Mouse (Mus musculus): ENCODE measurements around the gene Nt5c2. TPM values are rescaled to one million over a fixed set of nuclear protein-coding genes. Genes with fewer than 3 reads are reported as not detected.
A peak's percentile ranks its signal among the peaks of the same experiment; 100 is the strongest.
"Not testable (repeated sequence)": the region's sequence is repeated elsewhere in the genome, so short reads cannot be mapped to it uniquely, and the experiment has no call there.

Nt5c2 gene
- total RNA-seq, 2 experiments from 2014 or later, result 84.0 to 93.6 TPM

DNA sequence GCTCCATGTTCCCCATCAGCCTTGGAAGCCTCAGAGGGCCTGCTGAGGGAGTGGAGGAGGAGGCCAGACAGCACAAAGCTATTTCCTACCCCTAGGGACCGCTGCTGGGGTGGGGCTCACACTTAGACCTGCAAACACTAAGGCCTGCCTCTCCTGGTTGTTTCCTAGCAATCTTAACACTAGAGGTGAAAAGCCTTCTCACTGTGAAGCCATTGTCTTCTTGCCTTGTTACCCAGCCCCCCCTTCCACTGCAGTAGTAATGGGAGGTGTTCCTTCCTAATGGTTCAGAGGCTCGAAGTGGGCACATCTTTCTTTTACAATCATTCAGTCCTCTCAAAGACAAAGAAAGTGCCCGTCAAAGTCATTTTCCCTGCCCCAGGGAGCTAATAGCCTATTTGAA lies 2.9 kb upstream of the Nt5c2 start:
- intact Hi-C loops (cut with DNase I), result no loop called here
- no peak for DNase-seq

DNA sequence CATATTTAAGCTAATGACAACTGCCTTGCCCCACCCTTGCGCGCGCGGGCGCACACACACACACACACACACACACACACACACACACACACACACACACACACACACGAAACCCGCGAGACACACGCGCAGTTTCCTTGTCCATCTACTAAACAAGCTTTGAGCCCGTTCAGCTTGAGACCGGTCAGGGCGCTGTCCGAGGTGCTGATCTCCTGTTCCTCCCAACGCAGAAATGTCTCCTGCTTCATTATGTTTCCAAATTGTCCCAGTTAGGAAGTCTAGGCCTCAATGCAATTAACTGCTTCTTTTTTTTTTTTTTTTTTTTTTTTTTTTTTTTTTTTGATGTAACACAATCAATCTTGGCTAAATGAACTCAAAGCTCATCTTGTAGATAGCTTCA lies 1.5 kb upstream of the Nt5c2 start:
- peak; percentile 61 for DNase-seq
- intact Hi-C loops (cut with DNase I), result no loop called here

DNA sequence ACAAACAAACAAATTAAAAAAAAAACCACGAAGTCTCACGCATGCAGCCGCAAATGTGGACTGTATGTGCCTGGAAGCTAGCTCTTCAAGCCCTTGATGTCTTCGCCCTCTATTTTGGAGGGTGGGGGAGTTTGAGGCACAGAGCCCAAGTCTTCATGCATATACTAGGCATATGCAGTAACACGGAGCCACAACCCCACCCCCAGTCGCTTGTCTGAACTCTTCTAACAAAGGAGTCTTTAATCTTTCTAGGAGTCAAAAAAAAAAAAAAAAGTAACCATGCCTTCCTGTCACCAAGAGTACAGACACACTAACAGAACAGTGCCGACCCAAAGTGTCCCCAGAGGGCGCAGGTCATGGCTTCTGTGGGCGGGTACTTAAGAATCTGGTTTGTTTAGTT lies 1.0 kb upstream of the Nt5c2 start:
- intact Hi-C loops (cut with DNase I), result no loop called here
- DNase-seq, result peak; percentile 14

DNA sequence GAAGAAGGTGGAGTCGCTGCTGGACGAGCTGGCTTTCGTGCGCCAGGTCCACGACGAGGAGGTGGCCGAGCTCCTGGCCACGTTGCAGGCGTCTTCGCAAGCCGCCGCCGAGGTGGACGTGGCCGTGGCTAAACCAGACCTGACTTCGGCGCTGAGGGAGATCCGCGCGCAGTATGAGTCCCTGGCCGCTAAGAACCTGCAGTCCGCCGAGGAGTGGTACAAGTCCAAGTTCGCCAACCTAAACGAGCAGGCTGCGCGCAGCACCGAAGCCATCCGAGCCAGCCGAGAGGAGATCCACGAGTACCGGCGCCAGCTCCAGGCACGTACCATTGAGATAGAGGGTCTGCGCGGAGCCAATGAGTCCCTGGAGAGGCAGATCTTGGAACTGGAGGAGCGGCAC lies 443 bp upstream of the Nt5c2 start:
- intact Hi-C loops (cut with DNase I), result no loop called here

DNA sequence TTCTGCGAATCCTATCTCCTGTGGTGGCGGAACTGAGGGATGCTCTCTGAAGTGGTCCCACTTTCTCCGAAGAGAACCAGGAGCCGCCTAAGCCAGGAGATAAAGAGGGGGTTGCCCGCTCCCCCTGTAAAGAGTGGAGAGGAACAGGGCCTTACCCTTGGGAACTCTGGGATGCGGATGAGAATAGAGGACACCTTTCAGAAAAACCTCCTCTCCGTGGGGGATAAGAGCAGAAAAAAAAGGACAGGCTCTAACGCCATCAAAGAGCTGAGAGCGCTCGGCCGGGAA lies 850 bp downstream of the Nt5c2 start:
- intact Hi-C loops (cut with DNase I), result no loop called here
- no peak for DNase-seq

More for the DNA sequence above, 443 bp upstream of the Nt5c2 start:
- DNase-seq, result peak; percentile 29

DNA sequence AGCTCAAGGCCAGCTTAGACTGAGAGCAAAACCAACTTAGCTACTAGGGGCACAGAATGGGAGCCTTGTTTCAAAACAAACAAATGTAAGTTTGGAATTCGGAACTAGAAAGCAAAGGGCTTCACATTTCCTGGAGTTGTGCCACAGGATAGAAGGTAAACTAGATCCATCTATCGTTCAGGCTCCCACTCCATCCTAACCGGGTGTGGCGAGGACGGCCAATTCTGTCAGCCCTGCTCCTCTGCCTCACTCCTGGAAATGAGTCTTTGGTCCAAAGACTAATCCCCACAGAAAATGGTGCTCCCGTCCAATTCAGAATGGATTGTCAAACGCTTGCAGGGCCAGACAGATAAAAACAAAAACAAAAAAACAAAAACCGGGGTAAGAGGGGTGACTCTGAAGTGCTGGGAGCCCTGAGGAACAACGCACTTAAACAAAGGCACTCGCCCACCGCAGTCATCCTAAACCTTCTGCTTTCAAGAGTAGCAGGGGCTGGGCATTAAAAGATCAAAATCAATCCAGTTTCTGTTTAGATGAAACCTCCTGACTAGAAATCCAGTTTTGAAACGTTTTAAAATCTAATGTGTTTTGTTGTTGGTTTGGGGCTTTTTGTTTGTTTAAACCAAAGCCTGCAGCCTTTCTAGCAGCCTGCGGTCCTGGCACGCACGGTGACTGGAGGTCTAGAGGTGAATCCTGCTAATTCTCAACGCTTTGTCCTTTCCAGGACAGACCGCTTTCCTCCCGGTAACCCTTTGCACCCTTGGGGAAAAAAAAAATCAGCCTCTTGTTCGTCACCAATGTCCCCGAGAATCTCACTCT lies 1.4 kb downstream of the Nt5c2 start:
- intact Hi-C loops (cut with DNase I), result no loop called here
- DNase-seq, result no peak

DNA sequence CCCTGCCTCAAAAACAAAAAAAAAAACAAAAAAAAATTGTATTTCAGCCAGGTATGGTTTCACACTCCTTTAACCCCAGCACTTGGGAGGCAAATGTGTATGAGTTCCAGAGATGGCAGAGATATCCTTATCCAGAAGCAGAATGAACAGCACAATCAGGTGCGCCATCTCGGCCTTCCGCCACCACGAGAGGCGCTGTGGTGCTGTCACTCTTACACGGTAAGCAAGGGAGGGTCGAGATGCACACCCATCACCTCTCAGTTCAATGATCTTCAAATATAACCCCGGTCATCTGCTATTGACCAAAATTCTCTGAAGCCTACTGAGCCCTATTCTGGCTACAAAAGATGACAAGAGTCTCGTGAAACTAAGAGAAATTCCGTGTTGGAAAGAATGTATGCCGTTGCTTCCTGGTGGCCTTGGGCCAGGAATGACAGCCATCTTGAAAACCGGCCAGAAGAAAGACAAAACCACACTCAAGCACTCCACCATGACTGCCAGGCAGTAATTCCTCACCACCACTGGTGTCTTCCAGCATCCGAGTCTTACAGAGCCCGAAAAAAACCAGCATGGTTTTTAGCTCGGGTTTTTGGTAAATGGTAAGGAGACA lies 2.3 kb downstream of the Nt5c2 start:
- intact Hi-C loops (cut with DNase I), result no loop called here
- peak; percentile 23 for DNase-seq

DNA sequence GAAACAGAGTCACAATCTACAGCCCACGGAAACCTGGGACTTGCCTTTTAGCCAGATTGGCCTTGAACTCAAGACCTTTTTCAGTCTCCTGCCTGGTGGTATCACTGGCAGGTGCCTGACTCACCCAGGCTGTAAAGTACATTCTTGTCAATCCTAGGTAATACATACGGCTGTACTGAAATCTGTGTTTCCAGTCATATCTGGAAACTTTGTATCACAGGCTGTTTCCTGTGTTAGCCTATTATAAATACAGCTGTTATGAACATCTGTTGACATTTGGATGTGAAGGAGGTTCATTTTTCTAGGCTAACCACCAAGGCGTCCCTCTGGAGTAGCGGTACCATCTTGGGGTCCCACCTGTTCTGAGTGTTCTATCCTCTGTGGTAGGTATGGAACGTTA lies 5.0 kb downstream of the Nt5c2 start:
- DNase-seq, result no peak
- intact Hi-C loops (cut with DNase I), result no loop called here

DNA sequence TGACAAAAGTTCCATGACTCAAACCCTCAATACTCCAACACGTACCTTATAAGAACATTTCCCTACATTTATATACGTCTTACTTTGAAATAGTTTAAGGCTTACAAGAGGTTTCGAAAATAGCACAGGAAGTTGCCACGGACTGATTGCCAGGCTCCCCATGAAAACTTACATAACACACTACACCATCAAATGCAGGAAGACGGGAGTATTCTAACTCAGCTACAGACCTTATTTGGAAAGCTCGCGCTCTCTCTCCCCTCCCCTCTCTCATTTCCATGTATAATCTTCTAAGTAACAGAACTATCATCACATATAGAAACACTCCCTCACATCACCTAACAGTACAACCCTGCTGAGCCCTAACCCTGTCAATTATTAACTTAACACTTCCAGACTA lies 5.5 kb downstream of the Nt5c2 start:
- intact Hi-C loops (cut with DNase I), result no loop called here
- no peak for DNase-seq

DNA sequence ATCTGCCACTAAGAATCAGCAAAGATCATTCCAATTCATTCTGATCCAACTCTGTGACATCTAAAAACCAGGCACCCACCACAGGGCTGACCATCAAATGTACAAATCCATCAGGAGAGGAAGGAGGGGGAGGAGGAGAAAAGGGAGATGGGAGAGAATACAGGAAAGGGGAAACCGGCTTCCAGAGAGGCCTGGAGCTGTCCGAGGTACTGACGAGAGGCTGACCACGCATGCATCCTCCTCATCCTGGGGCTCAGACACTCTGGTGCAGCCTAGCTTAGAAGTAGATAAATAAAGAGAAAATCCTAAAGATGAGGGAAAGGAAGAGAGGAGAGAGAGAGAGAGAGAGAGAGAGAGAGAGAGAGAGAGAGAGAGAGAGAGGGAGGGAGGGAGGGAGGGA lies 8.6 kb downstream of the Nt5c2 start:
- intact Hi-C loops (cut with DNase I), result no loop called here
- DNase-seq, result peak; percentile 32

DNA sequence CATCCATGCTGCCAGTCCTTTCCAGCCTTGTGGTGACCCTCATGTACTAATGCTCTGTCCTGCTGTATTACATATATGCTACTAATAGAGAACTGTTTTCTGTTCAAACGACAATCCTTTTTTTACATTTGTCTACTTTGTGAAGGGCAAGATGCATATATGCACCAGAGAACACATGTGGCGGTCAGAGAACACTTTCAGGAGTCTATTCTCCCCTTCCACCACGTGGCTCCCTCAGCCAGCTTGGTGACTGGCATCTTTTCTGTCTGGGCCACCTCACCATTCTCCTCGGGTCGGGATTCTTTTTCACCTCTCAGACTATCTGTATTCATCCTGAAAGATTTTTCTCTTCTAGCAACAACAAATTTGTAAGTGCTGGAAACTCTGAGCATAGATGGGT lies 9.1 kb downstream of the Nt5c2 start:
- intact Hi-C loops (cut with DNase I), result no loop called here
- no peak for DNase-seq

DNA sequence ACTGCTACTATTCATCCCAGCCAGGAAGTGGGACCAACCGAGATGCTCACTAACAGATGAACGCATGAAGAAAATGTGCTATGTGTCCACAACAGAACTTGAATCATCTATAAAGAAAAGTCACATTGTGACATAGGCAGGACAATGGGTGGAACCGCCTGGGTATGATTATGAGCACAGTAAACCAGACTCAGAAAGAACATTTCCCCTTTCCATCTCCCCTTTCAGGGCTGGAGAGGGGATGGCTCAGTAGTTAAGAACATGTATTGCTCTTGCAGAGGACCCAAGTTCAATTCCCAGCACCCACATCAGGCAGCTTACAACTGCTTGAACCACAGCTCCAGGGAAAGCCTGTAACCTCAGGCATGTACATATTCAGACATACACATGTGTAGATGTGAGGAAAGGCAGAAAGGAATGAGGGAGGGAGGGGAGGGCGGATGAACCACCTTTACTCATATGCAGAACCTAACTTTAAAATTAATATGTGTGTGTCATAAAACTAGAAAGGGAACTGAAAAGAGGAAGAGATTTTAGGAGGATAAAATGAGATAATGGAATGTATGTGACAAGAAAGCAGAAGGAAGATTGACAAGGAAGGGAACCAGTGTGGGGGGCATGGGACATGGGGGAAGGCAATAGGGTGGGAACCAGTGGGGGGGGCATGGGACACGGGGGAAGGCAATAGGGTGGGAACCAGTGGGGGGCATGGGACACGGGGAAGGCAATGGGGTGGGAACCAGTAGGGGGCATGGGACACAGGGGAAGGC lies 11.0 kb downstream of the Nt5c2 start:
- no peak for DNase-seq
- intact Hi-C loops (cut with DNase I), result no loop called here

DNA sequence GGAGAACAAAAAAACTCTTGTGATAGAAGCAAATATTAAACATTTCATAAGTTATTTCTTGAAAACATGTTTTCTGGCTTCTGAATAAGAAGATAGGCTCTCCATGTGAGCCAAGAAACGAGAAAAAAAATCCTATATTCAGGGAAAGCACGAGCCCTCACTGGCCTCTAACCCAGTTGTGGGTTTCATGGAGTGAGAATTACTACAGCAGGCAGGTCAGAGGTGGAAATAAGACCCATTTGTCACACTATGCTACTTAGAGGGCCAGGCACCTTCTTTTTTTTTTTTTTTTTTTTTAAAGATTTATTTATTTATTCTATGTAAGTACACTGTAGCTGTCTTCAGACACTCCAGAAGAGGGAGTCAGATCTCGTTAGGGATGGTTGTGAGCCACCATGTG lies 14.6 kb downstream of the Nt5c2 start:
- intact Hi-C loops (cut with DNase I); DNase-seq: not testable (repeated sequence)

DNA sequence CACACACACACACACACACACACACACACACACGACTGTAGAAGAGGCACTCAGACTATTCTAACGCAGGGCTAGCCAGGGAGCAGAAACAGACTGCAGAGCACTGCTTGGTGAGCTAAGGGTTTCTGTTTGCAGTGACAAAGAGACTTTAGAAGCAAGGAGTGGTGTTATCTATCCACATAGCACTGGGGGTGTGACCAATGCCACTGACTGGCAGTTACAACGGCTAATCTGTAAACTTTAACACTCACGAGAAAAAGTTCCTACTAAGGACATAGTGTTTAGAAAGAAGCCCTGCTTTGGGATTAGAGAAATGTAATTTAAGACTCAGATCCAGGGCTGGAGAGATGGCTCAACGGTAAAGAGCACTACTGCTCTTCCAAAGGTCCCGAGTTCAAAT lies 15.2 kb downstream of the Nt5c2 start:
- intact Hi-C loops (cut with DNase I), result no loop called here
- DNase-seq, result no peak

DNA sequence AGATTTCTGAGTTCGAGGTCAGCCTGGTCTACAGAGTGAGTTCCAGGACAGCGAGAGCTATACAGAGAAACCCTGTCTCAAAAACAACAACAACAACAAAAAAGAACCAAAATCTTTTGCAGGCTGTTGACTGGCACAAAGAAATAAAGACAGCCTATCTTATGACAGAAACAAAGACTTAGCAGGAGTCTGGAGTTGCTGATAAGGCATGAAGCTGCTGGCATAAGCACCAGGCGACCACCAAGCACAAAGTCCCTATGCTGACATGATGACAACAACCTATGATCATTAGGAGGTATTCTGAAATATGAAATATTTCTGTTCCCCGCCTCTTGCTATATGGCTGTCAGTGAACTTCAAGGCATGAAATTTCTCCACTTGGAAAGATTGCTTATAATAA lies 16.0 kb downstream of the Nt5c2 start:
- DNase-seq, result no peak
- intact Hi-C loops (cut with DNase I), result no loop called here

DNA sequence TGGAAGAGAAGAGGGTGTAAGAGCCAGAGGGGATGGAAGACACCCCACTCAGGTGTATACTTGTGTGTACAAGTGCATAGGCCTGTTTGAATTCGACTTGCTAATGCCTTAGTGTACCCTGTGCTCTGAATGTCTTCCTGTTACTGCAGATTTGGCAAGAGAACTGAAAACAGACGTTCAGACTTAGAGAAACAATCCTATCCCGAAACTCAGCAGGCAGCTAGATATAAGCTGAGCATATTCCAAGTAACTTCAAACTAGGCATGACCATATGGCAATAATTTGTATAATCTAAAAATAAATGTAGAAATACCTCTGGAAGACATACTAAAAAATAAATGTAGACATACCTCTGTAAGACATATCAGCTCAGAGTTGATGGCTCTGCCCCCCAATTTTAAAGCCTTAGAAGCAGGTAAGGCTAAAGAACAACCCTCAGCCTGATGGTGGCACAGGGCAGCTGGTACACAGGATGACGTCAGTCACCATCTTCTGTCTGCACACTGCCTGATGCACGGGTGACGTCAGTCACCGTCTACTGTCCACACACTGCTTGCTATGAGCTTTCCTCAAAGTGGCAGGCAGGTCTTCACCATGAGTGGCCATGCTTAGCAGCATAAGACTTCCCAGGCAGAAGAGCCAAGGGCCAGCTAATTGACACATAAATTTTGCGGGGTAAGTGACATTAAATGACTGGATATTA lies 16.6 kb downstream of the Nt5c2 start:
- intact Hi-C loops (cut with DNase I), result no loop called here
- no peak for DNase-seq

DNA sequence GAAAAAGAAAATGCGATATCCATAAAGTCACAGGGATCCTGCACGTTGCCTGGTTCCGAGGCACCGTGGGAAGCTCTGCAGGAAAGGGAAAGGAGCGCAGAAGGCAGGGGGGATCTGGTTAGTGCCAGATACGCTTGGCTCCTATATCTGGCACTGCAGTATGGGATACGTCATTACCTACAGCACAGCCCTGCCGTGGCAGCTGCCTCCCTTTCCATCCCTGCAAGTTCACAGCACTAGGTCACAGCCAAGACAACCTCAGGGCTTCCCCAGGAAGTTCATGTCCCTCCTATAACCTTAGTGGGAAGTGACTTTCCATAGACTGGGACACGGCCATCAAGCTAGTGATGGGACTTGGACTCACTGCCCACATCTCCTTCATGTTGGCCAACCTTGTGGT lies 18.9 kb downstream of the Nt5c2 start:
- no peak for DNase-seq
- intact Hi-C loops (cut with DNase I), result no loop called here

DNA sequence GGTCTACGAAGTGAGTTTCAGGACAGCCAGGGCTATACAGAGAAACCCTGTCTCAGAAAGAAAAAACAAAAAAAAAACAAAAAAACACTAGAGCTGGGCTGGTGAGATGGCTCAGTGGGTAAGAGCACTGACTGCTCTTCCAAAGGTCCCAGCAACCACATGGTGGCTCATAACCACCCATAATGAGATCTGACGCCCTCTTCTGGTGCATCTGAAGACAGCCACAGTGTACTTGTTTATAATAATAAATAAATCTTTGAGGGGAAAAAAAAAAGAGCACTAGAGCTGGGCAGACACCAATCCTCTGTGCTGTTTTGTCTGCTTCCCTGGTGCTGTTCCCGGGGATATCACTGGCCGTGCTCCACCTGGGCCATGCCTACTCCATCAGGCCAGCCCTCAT lies 22.6 kb downstream of the Nt5c2 start:
- DNase-seq; intact Hi-C loops (cut with DNase I): not testable (repeated sequence)

DNA sequence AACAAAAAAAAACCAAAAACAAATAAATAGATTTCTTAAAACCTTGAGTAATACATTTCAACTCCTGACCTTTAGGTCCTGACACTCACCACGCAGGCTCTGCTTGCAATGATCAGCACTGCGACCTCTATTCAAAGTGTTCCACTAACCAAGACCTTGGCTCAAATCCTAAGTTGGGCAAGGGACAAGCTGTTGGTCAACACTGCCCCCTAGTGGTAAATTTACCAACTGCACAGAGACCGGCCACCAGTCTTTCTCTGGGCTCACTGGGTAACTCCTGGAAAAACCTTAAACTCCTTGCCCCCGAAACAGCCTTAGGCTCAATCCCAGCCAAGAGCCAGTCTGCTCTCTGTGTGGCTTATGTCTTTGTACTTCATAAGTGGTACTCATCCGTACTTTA lies 23.8 kb downstream of the Nt5c2 start:
- intact Hi-C loops (cut with DNase I), result loop anchor here (2.0 kb wide), 1 partner anchor 116 kb away; no protein-coding TSS in a partner anchor
- peak; percentile 80 for DNase-seq

DNA sequence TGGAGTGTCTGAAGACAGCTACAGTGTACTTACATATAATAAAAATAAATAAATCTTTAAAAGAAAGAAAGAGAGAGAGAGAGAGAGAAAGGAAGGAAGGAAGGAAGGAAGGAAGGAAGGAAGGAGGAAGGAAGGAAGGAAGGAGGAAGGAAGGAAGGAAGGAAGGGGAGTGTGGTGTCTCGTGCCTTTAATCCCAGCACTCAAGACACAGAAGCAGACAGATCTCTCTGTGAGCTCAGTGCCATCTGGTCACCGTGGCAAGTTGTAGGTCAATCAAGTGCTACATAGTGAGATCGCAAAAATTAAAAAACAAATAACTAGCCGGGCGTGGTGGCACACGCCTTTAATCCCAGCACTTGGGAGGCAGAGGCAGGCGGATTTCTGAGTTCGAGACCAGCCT lies 24.3 kb downstream of the Nt5c2 start:
- intact Hi-C loops (cut with DNase I), result loop anchor here (2.0 kb wide), 1 partner anchor 116 kb away; no protein-coding TSS in a partner anchor
- DNase-seq, result not testable (repeated sequence)

DNA sequence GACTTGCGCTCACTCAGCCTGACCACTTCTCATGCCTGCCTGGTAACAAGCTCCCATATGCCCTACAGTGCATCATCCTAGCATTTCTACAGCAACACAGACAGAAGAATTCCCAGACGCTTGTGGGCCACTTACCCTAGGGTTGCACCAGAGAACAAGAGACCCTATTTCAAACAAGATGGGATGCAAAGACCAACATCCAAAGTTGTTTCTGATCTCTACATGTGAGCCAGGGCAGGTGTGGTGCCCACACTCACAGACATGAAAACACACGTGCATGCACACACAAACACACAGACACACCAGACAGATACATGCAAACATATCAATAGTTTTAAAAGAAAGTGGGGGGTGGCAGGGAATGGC lies 24.8 kb downstream of the Nt5c2 start:
- intact Hi-C loops (cut with DNase I), result loop anchor here (2.0 kb wide), 1 partner anchor 115 kb away; no protein-coding TSS in a partner anchor
- DNase-seq, result no peak

Measured in left cerebral cortex, postnatal 4 days (tissue).